Mouse (Mus musculus) left cerebral cortex, postnatal 10 days (tissue): ENCODE results near the gene Lypd4. TPM values are rescaled to one million over a fixed set of nuclear protein-coding genes. Genes with fewer than 3 reads are reported as not detected.
"Not testable (repeated sequence)": the region's sequence is repeated elsewhere in the genome, so short reads cannot be mapped to it uniquely, and the experiment has no call there.

Experiments
- DNase-seq, 2 experiments: peaks; one replicate each; pipeline ENCODE4 v3.0.0; 2021 to 2022; ENCODE audit warnings: low spot score in 2 of 2, mixed read lengths in 1 of 2; ENCODE audit errors: extremely low spot score in 1 of 2
- intact Hi-C: fragments of 180-260 bp; cut with DNase I; formaldehyde crosslinking; loops from one replicate; pipeline ENCODE4 v1.15.1; 2025
- total RNA-seq, 2 experiments: library from RNA; stranded (reverse); gene quantifications; 2 replicates each; pipeline ENCODE4 v1.2.3; 2021

The Lypd4 gene
- total RNA-seq: not detected

DNA sequence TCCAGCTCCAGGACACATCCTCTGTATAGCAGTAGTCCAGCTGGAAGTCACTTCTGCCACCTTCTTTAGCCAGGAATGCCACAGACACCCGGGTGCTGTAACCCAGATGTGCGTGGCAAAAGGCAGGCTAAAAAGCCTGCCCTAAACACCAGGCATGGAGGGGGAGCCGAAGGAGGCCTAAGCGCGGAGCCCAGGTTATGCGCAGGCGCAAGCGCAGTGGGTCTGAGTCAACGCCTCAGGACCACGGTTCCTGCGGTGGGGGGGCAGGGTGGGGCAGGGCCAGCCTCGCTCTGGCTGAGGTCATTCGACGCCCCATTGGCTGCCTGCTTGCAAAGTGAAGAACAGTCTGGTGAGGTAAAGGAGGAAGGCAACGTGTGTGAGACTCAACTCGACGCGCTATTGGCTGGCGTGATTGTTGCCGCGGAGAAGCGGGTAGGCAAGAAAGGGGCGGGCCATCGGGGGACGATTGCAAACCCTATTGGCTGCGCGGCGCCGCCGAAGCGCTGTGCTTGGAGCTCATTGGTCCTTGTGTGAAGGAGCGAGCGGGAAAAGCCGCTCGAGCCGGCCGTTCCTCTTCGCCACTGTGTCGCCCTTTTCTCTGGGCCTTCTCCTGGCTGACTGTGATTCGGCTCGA is at the start of gene Lypd4, which contains the start of gene Dmrtc2:
TSS of gene Lypd4 (minus strand) at position 410 of the 634 bp plus-strand sequence.
TSS of gene Dmrtc2 (plus strand) at position 526 of the 634 bp plus-strand sequence.
- DNase-seq: no peak
- intact Hi-C loops: no loop called here

- intact Hi-C loops: no loop called here
- peak in 1 of 2 experiments; percentile 45 for DNase-seq
Observed at GRCm38 (mm10) chr7:24918763-24919323, 49.1 kb upstream of the Lypd4 start.

DNA sequence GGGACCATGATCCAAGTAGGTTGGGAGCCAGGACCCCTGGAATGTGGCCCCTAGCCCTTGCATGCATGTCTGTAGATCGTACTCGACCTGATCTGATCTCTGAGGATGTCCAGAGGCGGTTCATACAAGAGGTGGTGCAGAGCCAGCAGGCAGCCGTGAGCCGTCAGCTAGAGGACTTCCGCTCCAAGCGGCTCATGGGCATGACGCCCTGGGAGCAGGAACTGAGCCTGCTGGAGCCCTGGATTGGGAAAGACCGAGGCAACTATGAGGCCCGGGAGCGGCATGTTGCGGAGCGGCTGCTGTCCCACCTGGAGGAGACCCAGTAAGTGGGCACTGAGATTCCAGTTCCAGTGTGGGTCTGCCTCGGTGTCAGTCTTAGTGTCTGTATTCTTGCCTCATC is 42.7 kb upstream of the Lypd4 start:
- intact Hi-C loops: no loop called here
- DNase-seq: no peak

GRCm38 (mm10) chr7:24907211-24907748 is 37.5 kb upstream of the Lypd4 start:
- intact Hi-C loops: no loop called here
- peak in 1 of 2 experiments; percentile 43 for DNase-seq

DNA sequence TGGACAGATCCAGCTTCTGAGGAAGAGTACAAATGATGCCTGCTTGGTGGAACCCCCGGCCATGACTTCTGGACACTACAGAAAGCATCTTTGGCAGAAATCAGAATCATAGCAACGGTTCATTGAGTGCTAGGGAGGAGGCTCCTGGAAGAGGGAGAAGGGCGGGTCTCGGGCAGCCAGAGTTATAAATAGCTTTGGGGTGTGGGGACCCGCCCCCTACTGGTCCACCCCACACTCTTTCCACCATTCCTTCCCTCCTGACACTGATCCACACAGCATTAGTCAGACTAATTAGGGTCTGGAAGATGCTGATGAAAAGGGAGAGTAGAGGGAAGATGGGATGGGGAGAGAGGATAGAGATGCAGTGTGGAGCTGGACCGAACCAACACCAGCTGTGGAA is 36.8 kb upstream of the Lypd4 start:
- intact Hi-C loops: no loop called here

GRCm38 (mm10) chr7:24904936-24905335 is 35.2 kb upstream of the Lypd4 start:
- intact Hi-C loops: loop anchor here (5.0 kb wide), 1 partner anchor 62 kb away; no protein-coding TSS in a partner anchor
- peak in 1 of 2 experiments; percentile 65 for DNase-seq

More for the DNA sequence above, 36.8 kb upstream of the Lypd4 start:
- no peak for DNase-seq

DNA sequence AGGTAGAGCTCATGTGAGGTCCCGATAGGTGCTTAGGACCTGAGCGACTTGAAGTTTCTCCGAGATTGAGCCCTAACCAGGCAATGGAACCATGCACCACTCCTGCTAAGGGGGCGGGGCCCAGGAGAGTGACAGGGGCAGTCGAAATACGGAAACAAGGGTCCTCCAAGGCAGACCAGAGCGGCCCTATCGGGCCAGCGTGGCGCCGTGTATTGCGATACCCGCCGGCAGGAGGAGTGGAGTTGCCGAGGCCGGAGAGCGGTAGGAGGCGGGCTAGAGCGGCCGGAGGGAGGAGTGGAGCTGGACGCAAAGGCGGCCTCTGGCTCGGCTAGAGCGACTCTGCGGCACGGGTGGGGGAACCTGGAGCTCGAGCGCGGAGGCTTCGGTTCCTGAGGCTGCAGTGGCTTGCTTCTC is 34.3 kb upstream of the Lypd4 start:
- DNase-seq: peak; percentile 95 to 98
- intact Hi-C loops: loop anchor here (5.0 kb wide), 1 partner anchor 63 kb away; no protein-coding TSS in a partner anchor

DNA sequence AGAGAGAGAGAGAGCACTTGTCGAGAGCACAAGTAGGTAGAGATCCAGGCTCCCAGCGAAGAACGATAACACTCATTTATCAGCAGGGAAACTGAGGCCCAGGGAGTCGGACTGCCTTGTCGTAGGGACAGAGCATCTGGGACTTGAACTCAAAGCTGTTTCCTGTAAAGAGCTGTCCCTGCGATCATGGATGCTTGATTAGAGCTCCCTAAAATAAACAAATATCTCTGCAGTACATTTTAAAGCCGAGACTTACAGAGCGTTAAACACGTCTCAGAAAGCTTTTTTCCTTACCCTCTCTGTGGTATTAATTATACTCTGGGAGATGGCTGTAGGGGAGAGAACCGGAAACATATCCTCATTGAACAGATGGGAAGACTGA is 33.7 kb upstream of the Lypd4 start:
- intact Hi-C loops: loop anchor here (5.0 kb wide), 1 partner anchor 64 kb away; no protein-coding TSS in a partner anchor
- DNase-seq: no peak

DNA sequence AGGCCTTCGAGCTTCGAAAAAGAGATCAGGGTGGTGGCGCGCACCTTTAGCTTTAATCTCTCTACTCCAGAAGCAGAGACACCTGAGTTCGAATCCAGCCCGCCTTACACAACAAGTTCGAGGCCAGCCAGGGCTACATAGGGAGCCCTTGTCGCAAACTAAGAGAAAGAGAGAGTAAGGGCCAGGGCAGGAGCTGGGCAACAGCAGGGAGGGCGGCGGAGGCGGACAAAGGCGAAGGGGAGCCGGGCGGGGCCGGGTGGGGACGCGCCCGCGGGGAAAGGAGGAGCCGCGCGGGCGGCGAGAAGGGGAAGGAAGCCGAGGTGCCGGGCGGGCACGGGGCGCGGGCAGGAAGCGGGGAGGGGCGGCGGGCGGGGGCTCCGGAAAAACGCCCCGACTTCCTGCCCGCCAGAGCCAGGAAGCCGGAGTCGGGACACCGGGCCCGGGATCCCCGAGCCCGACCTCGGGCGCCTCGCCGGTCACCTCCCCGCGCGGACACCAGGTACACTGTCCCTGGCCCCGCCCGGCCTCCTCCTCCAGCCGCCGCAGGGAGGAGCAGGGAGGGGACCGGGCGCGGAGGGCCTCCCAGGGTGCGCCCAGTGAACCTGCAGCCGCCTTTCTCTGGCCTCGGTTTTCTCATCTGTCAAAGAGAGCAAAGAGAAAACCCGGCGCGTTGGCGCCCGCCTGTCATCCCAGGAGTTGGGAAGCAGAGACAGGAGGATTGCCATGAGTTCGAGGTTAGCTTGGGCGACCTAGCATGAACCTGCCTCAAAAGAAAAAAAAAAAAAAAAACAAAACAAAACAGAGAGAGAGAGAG is 33.1 kb upstream of the Lypd4 start, which contains the start of gene Arhgef1:
TSS of gene Arhgef1 (plus strand) at position 283 of the 814 bp plus-strand sequence.
- peak in 1 of 2 experiments; percentile 85 for DNase-seq
- intact Hi-C loops: loop anchor here (5.0 kb wide), 1 partner anchor 64 kb away; no protein-coding TSS in a partner anchor

DNA sequence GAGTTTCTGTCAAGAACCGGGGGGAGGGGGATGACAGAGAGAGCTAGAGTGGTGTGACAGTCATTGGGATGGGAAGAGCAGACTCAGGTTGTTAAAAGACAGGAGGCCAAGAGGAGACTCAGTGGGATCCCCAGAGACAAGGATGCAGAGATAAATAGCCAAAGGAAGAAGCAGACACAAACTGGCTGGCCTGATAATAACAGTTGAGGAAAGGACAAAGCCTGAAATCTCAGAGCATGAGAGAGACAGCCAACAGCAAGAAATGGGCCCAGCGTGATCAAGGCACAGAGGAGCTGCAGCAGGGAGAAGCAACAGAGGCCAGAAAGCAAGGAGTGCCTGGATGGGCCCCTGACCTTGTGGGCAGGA is 32.5 kb upstream of the Lypd4 start:
- DNase-seq: no peak
- intact Hi-C loops: loop anchor here (5.0 kb wide), 1 partner anchor 65 kb away; no protein-coding TSS in a partner anchor

DNA sequence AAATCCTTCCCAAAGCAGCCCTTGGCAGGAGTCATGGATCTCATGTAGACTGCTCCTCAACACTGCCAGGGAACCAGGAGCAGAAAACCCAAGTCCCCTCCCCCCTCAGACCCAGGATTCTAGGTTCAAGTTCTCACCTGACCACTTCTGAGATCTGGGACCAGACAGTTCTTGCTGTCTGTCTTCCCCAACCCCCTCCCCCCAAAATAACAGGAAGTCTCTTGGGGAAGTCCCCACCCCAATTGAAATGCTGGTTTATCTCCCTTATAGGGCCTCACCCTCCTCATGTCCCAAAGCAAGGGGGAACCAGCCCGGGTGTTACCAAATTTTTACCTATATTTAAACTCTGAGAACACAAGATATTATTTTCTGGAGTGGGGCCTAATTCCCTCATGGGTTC is 32.1 kb upstream of the Lypd4 start:
- DNase-seq: no peak
- intact Hi-C loops: loop anchor here (5.0 kb wide), 1 partner anchor 65 kb away; no protein-coding TSS in a partner anchor

DNA sequence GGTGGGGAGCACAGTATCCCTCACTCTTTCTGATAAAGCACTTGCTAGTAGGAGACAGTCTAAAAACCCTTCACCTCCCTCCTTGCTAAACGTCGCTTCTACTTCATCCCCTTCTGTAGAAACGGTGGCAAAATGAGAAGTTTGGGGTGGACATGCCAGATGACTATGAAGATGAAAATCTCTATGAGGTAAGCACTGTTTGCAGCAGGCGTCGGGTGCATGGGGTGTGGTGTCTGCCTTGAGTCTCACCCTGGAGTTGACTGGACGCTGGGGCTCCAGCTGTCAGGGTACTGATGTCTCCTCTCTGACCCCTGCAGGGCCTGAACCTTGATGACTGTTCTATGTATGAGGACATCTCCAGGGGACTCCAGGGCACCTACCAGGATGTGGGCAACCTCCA is 31.4 kb upstream of the Lypd4 start:
- intact Hi-C loops: loop anchor here (5.0 kb wide), 1 partner anchor 66 kb away; no protein-coding TSS in a partner anchor

GRCm38 (mm10) chr7:24897959-24898358 is 28.2 kb upstream of the Lypd4 start:
- DNase-seq: no peak
- intact Hi-C loops: no loop called here

More for the DNA sequence above, 31.4 kb upstream of the Lypd4 start:
- DNase-seq: no peak

DNA sequence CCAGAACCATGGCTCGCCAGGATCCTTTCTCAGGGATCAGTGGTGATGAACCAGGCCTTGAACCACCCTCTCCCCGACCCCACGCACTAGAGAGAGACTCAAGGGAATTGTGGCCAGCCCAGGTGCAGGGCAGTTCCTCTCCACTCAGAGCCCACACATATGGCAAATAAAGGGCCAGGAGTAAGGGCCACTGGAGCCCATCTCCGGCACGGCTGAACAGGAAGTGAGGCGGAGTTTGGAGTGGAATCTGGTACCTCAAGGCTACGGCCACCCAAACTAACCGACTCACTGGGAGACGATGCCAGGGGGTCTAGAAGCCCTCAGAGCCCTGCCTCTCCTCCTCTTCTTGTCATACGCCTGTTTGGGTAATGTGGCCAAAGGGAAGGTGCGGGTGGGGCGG is 27.5 kb upstream of the Lypd4 start, which contains the start of gene Cd79a:
TSS of gene Cd79a (plus strand) at position 158 of the 400 bp plus-strand sequence.
- intact Hi-C loops: no loop called here
- DNase-seq: no peak

DNA sequence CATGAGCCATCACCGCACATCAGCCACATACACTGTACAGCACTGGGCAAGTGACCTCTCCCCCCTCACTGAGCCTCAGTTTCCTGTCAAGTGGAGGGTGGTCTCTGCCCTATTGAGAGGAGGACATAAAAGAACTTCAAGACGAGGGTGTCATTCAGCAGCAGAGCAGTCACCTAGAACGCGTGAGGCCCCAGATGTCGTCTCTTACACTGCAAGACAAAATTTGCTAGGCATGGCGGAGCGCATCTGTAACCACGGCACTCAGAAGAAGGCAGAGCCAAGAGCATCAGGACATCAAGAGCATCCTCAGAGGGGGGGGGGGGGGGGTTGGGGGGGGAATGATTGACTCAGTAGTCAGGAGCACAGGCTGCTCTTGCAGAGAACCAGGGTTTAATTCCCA is 26.5 kb upstream of the Lypd4 start:
- DNase-seq: no peak
- intact Hi-C loops: no loop called here

GRCm38 (mm10) chr7:24895749-24896148 is 26.0 kb upstream of the Lypd4 start:
- intact Hi-C loops, DNase-seq: not testable (repeated sequence)

GRCm38 (mm10) chr7:24892125-24892583 is 22.4 kb upstream of the Lypd4 start:
- DNase-seq: no peak
- intact Hi-C loops: no loop called here

DNA sequence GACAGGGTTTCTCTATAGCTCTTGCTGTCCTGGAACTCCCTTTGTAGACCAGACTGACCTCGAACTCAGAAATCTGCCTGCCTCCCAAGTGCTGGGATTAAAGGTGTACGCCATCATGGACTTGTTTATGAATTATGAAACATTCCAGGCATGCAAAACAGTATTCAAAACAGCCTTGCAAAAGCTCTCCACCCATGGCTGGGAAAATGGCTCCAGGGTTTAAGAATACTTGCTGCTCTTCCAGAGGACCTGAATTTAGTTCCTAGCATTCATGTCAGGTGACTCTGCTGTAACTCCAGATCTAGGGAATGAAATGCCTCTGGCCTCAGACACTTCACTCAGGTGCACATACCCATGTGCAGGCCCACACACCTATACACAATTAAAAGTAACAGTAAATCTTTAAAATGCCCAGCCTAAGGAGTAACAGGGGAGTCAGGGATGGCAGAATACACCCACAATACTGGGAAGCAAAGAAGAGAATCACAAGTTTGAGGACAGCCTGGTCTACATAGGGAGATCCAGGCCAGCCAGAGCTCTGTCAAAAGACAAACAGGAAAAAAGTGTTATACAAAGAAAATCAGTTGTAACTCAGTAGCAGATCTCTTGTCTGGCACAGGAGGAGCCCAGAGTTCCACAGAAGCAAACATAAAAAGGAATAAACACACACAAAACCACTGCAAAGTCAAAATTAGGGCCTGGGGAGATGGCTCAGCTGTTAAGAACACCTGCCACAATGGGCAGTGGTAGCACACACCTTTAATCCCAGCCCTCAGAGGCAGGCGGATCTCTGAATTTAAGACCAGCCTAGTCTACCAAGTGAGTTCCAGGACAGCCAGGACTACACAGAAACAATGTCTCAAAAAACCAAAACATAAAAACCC is 21.7 kb upstream of the Lypd4 start:
- intact Hi-C loops: loop anchor here (2.0 kb wide), 1 partner anchor 73 kb away; no protein-coding TSS in a partner anchor
- no peak for DNase-seq
